Mouse (Mus musculus) hindbrain, embryonic 13.5 days (tissue): Measurements from ENCODE around the gene Snx29. TPM values are rescaled to one million over a fixed set of nuclear protein-coding genes. Genes with fewer than 3 reads are reported as not detected.

ENCODE experiments used
- ATAC-seq: fragments of 200-750 bp; cut with Nextera tagmentation; 2 replicates; pipeline ENCODE4 v1.8.0; 2017; ENCODE audit warnings: moderate TSS enrichment; ENCODE audit not compliant: low FRiP score
- H3K27ac ChIP-seq: fragments of 300-500 bp; sonication (generic); 2 replicates; pipeline ENCODE4 v1.5.1; 2015; ENCODE audit warnings: inconsistent platforms, mild to moderate bottlenecking, moderate library complexity
- H3K27me3 ChIP-seq: fragments of 300-500 bp; sonication (generic); 2 replicates; pipeline ENCODE4 v1.6.1; 2015; ENCODE audit warnings: mild to moderate bottlenecking, inconsistent platforms
- H3K36me3 ChIP-seq: fragments of 300-500 bp; sonication (generic); 2 replicates; pipeline ENCODE4 v1.6.1; 2015; ENCODE audit warnings: mild to moderate bottlenecking, inconsistent platforms
- H3K4me1 ChIP-seq: fragments of 300-500 bp; sonication (generic); replicated peaks from 2 replicates; pipeline ENCODE4 v1.6.1; 2015; ENCODE audit warnings: inconsistent platforms
- H3K4me2 ChIP-seq: fragments of 300-500 bp; sonication (generic); 2 replicates; pipeline ENCODE4 v1.6.1; 2015; ENCODE audit warnings: inconsistent platforms, mild to moderate bottlenecking, moderate library complexity
- H3K4me3 ChIP-seq: fragments of 300-500 bp; sonication (generic); 2 replicates; pipeline ENCODE4 v1.5.1; 2015; ENCODE audit warnings: mild to moderate bottlenecking, inconsistent platforms
- H3K9ac ChIP-seq: fragments of 300-500 bp; sonication (generic); 2 replicates; pipeline ENCODE4 v1.6.1; 2015; ENCODE audit warnings: mild to moderate bottlenecking, inconsistent platforms
- H3K9me3 ChIP-seq: fragments of 300-500 bp; sonication (generic); 2 replicates; pipeline ENCODE4 v1.6.1; 2016; ENCODE audit warnings: inconsistent platforms
- WGBS: fragments of 180-500 bp; shearing (Covaris S2); methylation state at CpG from one replicate; pipeline ENCODE4 v1.1.7; 2015; 5-methylcytosine and 5-hydroxymethylcytosine counted together
- polyA plus RNA-seq: library from polyadenylated mRNA; unstranded; fragments of >200 nt; fragmentation: Nextera tagmentation; extraction: Ambion mirVana; gene quantifications from 2 replicates; pipeline ENCODE4 v1.2.1, GENCODE M21; 2015

Gene Snx29
- polyA plus RNA-seq, 1 experiment from 2014 or later: 22.7 TPM

DNA sequence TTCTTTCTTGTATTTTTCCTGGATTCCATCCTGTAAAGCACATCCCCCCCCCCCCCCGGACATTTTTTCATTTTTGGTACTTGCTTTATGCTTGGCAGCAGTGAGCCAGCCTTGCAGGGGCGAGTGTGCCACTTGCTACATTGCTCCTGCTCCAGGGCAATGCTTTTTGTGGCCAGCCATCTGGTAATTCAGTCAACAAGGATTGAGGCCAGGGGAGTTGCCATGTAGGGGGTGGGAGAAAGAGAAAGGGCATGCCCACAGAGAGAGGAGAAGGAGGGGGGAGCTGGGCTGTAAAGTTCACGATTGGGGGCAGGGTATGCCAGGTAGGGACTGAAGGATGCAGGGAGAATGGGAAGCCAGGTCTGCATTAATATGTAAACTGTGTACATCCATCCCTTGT, 210.7 kb downstream of the Snx29 start:
- no peak overlapping the region for H3K4me3 ChIP-seq
- no peak overlapping the region for H3K27ac ChIP-seq
- ATAC-seq: no peak
- H3K27me3 ChIP-seq: no peaks in the 10 kb centered on the region
- 83% methylated on average over 3 of the region's 3 CpGs for WGBS
- H3K36me3 ChIP-seq: no peaks in the 10 kb centered on the region
- H3K9me3 ChIP-seq: no peaks in the 10 kb centered on the region
- H3K4me2 ChIP-seq: no peak overlapping the region
- H3K4me1 ChIP-seq: peaks cover 16% of the 10 kb centered on the region
- no peak overlapping the region for H3K9ac ChIP-seq

DNA sequence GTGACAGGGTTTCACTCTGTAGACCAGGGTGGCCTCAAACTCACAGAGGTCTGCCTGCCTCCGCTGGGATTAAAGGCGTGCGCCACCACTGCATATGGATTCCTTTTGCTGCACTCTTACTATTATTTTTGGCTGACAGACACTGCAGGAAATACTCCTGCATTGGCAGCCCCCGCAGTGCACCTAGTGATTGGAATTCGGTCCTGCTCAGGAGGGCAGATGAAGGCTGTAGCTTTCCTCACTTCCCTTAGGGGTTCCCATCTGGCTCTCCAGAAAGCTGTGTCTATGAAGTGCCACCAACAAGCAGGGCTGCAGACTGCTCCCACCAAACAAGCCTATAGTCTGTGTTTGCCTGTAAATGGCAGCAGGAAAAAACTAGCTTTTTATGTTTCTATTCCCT, 215.0 kb downstream of the Snx29 start:
- Histone ChIP-seq H3K4me3 (no peak overlapping the region), H3K4me2 (no peak overlapping the region), H3K9me3 (no peaks in the 10 kb centered on the region), H3K27me3 (no peaks in the 10 kb centered on the region), H3K4me1 (peaks cover 4% of the 10 kb centered on the region), H3K27ac (no peak overlapping the region), H3K36me3 (no peaks in the 10 kb centered on the region), H3K9ac (no peak overlapping the region)
- ATAC-seq: no peak
- 52% methylated on average over 5 of the region's 5 CpGs for WGBS

DNA sequence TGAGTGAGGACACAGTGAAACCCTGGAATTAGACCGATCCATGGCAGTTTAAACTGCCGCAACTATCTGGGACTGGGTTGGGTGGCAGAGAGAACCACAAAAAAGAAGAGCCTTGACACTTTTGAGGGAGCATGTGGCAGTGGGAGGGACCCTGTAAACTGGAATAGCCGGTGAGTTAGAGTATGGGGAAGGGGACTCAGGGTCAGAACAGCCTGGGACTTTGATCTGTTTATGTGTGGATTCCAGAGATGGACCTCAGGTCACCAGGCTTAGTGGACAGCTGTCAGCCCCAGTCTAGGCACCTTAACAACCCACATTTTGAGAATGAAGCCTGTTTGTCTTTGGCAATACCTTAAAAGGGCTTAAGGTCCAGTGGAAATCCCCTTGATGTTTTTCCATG, 215.5 kb downstream of the Snx29 start:
- 59% methylated on average over 3 of the region's 3 CpGs for WGBS
- Histone ChIP-seq H3K4me2 (no peak overlapping the region), H3K27me3 (no peaks in the 10 kb centered on the region), H3K9ac (no peak overlapping the region), H3K27ac (no peak overlapping the region), H3K4me3 (no peak overlapping the region), H3K9me3 (no peaks in the 10 kb centered on the region), H3K36me3 (no peaks in the 10 kb centered on the region), H3K4me1 (peaks cover 4% of the 10 kb centered on the region)
- ATAC-seq: no peak

DNA sequence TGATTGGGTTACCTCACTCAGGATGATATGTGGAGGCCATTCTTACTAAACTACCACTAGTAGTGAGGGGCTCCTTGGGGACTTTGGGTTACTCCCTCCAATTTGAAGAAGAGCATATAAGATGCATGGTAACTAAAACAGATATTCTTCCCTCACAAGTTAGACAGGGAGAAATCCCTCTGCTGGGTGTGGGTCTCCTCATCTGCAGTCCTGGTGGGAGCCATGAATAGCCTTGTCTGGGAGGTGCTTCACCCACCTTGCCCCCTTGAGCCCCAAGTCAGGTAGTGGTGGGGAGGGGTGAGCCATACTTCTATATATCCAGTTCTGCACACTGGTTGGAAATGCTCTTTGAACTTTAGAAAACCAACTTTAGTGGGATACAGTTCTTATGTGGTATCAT, 218.3 kb downstream of the Snx29 start:
- Histone ChIP-seq H3K9me3 (no peaks in the 10 kb centered on the region), H3K4me1 (peaks cover 4% of the 10 kb centered on the region), H3K27me3 (no peaks in the 10 kb centered on the region), H3K4me2 (no peak overlapping the region), H3K4me3 (no peak overlapping the region), H3K9ac (no peak overlapping the region), H3K36me3 (no peaks in the 10 kb centered on the region), H3K27ac (no peak overlapping the region)
- ATAC-seq: no peak

DNA sequence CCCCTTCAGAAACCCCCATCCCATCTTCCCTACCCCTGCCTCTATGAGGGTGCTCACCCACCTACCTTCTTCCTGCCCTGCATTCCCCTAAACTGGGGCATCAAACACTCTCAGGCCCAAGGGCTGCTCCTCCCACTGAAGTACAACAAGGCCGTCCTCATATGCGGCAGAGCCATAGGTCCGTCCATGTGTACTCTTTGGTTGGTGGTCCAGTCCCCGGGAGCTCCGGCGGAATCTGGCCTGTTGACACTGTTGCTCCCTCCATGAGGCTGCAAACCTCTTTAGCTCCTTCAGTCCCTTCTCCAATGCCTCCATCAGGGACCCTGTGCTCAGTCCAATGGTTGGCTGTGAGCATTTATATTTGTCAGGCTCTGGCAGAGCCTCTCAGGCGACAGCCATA, 219.1 kb downstream of the Snx29 start:
- no peak for ATAC-seq
- Histone ChIP-seq H3K4me1 (peaks cover 4% of the 10 kb centered on the region), H3K4me2 (no peak overlapping the region), H3K4me3 (no peak overlapping the region), H3K27ac (no peak overlapping the region), H3K36me3 (no peaks in the 10 kb centered on the region), H3K9me3 (no peaks in the 10 kb centered on the region), H3K27me3 (no peaks in the 10 kb centered on the region), H3K9ac (no peak overlapping the region)
- 91% methylated on average over 7 of the region's 7 CpGs for WGBS

DNA sequence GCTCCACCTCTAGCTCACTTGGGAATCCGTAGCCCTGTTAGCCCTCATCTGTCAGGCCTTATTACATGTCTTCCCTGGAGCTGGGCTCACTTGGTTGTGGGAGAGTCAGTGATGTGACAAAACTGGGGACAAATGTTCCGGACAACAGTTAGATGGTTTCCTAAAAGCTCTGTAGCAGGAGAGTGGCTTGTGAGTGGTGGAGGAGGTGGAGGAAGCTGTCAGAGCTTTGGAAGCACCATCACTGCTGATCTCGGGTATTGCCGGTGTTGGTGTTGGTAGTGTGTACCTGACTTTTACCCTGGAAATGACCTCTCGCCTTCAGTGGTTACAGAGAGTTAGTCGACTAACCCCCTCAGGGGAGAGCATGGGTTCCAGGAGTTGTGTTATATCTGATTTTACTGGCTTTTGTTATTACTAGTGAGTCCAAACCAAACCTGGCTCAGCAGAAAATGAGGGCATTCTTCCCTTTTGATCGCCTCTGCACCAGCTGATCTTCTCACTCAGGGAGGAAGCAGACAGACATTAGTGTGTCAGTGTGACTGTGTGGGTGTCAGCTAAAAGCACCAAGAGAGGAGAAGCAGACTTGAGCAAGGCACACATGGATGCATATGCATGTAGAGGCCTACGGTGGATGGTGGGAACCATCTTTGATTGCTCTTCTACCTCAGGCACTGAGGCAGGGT, 227.5 kb downstream of the Snx29 start:
- Histone ChIP-seq H3K4me1 (no peaks in the 10 kb centered on the region), H3K36me3 (no peaks in the 10 kb centered on the region), H3K4me3 (no peak overlapping the region), H3K4me2 (no peak overlapping the region), H3K27ac (no peak overlapping the region), H3K9ac (no peak overlapping the region), H3K27me3 (no peaks in the 10 kb centered on the region), H3K9me3 (no peaks in the 10 kb centered on the region)
- no peak for ATAC-seq
- 92% methylated on average over 8 of the region's 8 CpGs for WGBS

DNA sequence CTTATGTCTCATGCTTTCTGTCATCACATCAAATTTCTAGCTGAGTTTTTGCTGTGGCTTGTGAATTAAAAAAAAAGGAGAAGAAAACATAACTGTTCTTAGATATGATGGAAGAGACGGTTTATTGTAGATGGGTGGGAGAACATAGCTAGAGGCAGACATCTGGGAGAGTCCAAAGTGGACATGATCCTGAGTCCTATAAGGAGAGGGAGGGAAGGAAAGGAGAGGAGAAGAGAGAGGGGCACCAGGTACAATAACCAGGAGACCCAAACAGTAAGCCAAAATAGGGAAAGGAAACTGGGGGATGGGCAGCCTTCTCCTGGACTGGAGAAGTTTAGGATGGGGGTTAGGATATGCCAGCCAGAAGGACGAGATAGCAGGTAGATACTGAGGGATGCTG, 239.0 kb downstream of the Snx29 start:
- Histone ChIP-seq H3K4me2 (no peak overlapping the region), H3K9ac (no peak overlapping the region), H3K27me3 (no peaks in the 10 kb centered on the region), H3K4me1 (peaks cover 7% of the 10 kb centered on the region), H3K36me3 (no peaks in the 10 kb centered on the region), H3K9me3 (no peaks in the 10 kb centered on the region), H3K27ac (no peak overlapping the region), H3K4me3 (no peak overlapping the region)
- 93% methylated on average over 2 of the region's 2 CpGs for WGBS
- no peak for ATAC-seq

DNA sequence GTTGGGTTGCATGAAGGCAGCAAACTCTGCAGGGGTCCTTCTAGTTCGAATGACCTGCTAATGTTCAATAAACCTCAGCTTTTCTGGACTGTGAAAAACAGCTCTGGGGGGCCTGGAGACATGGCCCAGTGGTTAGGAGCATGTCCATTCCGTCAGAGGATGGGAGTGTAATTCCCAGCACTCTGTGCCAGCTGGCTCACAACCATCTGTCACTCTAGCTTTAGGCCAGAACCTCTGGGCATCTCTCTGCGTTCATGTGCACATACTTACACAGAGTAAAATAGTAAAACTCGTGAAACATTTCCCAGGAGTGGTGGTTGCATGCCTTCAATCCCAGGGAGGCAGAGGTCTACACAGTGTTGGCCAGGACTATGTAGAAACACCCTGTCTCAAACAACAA, 241.1 kb downstream of the Snx29 start:
- H3K27me3 ChIP-seq: no peaks in the 10 kb centered on the region
- no peaks in the 10 kb centered on the region for H3K36me3 ChIP-seq
- H3K4me1 ChIP-seq: peaks cover 7% of the 10 kb centered on the region
- no peak overlapping the region for H3K9ac ChIP-seq
- no peak overlapping the region for H3K4me3 ChIP-seq
- WGBS: 63% methylated on average over 4 of the region's 4 CpGs
- ATAC-seq: no peak
- H3K4me2 ChIP-seq: no peak overlapping the region
- H3K27ac ChIP-seq: no peak overlapping the region
- no peaks in the 10 kb centered on the region for H3K9me3 ChIP-seq

DNA sequence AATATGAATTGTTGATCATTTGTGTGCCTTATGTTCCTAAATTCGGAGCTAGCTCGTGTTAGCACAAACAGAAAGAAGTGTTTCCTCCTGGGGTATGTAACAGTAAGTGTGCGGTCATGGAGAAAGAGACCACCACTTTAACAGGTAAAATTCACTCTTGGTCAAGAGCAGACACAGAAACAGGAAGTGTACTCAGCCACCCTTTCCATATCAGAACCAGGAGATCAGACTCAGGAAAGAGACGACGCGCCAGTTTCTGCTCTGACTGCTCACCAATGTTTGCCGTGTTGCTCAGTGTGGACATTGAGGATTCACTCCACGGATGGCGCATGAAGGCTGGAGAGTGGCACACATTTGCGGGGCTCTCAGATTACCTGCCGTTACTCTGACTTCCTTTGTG, 242.4 kb downstream of the Snx29 start:
- Histone ChIP-seq H3K27me3 (no peaks in the 10 kb centered on the region), H3K4me1 (peaks cover 7% of the 10 kb centered on the region), H3K9ac (no peak overlapping the region), H3K27ac (no peak overlapping the region), H3K4me2 (no peak overlapping the region), H3K9me3 (no peaks in the 10 kb centered on the region), H3K36me3 (no peaks in the 10 kb centered on the region), H3K4me3 (no peak overlapping the region)
- WGBS: 89% methylated on average over 11 of the region's 11 CpGs
- ATAC-seq: no peak

DNA sequence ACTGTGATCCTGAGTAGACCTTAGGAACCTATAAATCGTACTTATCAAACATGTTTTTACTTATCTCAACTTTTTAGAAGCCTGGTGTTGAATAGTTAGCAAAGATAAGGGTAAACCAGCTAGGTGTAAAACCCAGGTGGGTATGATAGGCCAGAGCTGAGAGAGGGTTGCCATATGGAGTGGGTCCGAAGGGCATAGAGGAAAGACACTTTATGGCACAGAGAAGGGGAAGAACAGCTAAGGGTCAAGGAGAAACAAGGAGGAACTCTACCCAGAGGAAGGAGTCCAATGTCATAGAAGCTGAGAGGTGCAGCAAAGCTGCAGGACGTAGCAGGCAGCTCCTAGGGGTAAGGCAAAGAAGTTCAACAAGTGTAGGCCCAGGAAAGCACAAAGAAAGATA, 244.9 kb downstream of the Snx29 start:
- WGBS: 85% methylated on average over 3 of the region's 3 CpGs
- ATAC-seq: no peak
- no peak overlapping the region for H3K9ac ChIP-seq

DNA sequence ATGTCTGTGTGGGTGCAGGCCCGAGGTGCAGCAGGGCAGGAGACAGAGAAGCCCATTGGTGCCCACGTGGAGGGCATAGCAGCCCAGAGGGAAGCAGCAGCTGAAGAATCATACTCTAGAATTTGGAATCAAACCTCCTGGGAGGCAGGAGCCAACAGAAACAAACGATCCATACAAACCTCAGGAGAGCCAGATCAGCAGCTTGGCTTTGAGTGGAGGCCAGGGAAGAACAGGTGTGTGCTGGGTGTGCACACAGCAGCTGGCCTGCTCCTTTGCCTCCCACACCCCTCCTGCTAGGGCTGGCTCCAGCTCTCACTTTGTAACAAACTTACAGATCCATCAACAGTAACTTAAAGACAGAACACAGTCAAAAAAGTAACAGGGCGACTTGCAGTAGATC, 245.4 kb downstream of the Snx29 start:
- no peaks in the 10 kb centered on the region for H3K27me3 ChIP-seq
- peaks cover 12% of the 10 kb centered on the region for H3K36me3 ChIP-seq
- no peak overlapping the region for H3K4me2 ChIP-seq
- peaks cover 7% of the 10 kb centered on the region for H3K4me1 ChIP-seq
- H3K27ac ChIP-seq: no peak overlapping the region
- no peaks in the 10 kb centered on the region for H3K9me3 ChIP-seq
- no peak overlapping the region for H3K9ac ChIP-seq
- WGBS: 74% methylated on average over 4 of the region's 4 CpGs
- H3K4me3 ChIP-seq: no peak overlapping the region
- no peak for ATAC-seq

More for the DNA sequence above, 244.9 kb downstream of the Snx29 start:
- Histone ChIP-seq H3K27me3 (no peaks in the 10 kb centered on the region), H3K4me2 (no peak overlapping the region), H3K4me3 (no peak overlapping the region), H3K4me1 (peaks cover 7% of the 10 kb centered on the region), H3K27ac (no peak overlapping the region), H3K36me3 (peaks cover 7% of the 10 kb centered on the region), H3K9me3 (no peaks in the 10 kb centered on the region)

DNA sequence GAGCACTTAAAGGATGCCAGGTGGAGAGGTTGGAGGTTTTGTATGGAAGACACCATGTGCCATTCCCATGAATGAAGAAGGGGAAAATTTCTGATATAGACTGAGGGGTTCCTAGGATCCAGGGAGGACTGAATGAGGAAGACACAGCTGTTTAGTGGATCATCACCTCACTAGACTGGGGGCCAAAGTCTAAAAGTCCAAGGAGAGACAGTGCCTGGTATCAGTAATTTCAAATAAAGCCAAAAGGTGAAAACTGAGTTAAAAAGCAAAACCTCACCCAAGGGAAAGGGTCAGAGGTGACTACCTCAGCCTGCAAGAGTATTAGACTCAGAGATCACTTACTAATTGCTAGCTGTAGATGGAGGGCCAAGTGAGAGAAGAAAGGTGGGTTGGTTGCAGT, 245.9 kb downstream of the Snx29 start:
- H3K27me3 ChIP-seq: no peaks in the 10 kb centered on the region
- no peak overlapping the region for H3K4me3 ChIP-seq
- no peak overlapping the region for H3K27ac ChIP-seq
- H3K4me2 ChIP-seq: no peak overlapping the region
- no peak overlapping the region for H3K9ac ChIP-seq
- peaks cover 12% of the 10 kb centered on the region for H3K36me3 ChIP-seq
- ATAC-seq: no peak
- no peaks in the 10 kb centered on the region for H3K9me3 ChIP-seq
- H3K4me1 ChIP-seq: peaks cover 6% of the 10 kb centered on the region

DNA sequence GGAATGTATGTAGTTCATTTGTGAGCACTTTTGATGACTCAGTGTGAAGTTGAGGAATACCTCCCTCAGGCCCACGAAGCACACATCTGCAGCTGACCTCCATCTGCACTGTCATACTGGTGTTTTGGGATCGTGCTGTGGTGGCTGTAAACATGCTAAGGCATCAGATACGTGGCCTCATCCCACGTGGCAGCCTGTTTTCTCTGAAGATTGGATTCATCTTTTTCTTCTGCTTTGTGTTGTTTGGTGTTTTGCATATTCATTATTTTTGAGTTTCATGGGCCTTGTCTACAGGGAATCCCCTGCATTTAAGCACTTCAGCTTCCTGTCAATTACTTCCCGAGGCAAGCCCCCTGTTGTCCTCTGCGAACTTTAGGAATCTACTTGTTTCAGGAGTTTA, 246.4 kb downstream of the Snx29 start:
- no peak overlapping the region for H3K27ac ChIP-seq
- no peak overlapping the region for H3K4me2 ChIP-seq
- H3K4me3 ChIP-seq: no peak overlapping the region
- peaks cover 1% of the 10 kb centered on the region; the same call in 1 of the 2 replicates for H3K4me1 ChIP-seq
- H3K27me3 ChIP-seq: no peaks in the 10 kb centered on the region
- H3K36me3 ChIP-seq: peaks cover 12% of the 10 kb centered on the region
- H3K9ac ChIP-seq: no peak overlapping the region
- no peaks in the 10 kb centered on the region for H3K9me3 ChIP-seq
- WGBS: 72% methylated on average over 6 of the region's 6 CpGs
- no peak for ATAC-seq
